Mouse (Mus musculus): Measurements from ENCODE around the gene Gria4. TPM values are rescaled to one million over a fixed set of nuclear protein-coding genes. Genes with fewer than 3 reads are reported as not detected.
"Not testable (repeated sequence)": the region's sequence is repeated elsewhere in the genome, so short reads cannot be mapped to it uniquely, and the experiment has no call there.

Gria4 gene
- total RNA-seq (2021) (1 to 10 TPM; 1.9 TPM), polyA plus RNA-seq (2012; rRNA removed) (0.11 and 0.29 TPM in 2 replicates)
- long read RNA-seq, result 0 reads

DNA sequence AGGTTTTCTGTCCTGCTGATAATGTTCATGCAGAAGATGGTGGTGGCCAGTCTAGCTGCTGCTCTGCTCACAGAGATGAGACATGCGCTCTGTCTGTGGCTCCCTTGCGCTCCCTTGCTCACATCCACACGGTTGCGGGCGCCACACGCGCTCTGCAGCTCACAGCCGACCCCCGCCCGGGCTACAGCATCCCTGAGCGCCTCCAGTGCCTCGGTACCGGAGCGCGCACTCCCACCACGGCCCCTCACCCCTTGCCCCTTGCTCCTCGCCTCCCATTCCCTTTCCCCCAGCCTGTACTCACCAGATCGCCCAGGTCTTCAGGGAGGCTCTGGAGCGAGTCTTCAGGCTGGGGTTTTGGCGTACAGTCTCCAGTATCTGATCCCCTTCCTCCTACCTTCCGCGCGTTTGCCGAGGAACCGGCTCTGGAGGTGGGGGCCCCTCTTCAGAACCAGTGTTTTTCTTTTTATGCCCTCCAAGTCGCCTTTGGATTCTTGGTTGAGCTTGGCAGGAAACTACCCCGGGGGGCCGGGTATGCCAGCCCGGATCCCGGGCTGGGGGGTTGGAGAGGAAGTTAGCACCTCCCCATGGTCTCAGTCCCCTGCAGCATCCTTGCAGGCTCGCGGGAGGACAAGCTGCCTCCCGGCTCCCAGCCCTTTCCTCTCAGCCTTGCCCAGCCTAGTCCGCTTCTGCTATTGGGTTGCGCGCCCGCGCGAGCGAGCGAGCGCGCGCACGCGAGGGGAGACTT lies at the start of gene Gria4:
Gene Gria4 (minus strand): TSS at position 691 of the 745 bp plus-strand sequence.
- DNase-seq, result peak; percentile 14

DNA sequence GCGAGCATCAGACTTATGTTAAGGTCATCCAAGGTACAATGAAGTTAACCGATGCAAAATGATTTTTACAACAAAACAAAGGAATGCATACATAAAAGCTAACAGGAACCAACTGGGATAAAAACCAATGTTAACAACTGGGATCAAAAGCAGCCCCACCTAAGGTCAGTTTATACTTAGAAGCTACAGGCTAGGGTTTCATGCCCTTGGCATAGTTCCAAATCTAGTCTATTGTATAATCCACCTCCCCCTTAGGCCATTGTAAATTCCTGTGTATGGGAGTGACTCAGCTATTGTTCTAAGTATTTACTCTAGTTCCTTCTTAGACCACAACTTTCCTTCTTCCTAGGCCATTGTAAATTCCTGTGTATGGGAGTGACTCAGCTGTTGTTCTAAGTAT lies 14.9 kb upstream of the Gria4 start:
- not testable (repeated sequence) for DNase-seq

DNA sequence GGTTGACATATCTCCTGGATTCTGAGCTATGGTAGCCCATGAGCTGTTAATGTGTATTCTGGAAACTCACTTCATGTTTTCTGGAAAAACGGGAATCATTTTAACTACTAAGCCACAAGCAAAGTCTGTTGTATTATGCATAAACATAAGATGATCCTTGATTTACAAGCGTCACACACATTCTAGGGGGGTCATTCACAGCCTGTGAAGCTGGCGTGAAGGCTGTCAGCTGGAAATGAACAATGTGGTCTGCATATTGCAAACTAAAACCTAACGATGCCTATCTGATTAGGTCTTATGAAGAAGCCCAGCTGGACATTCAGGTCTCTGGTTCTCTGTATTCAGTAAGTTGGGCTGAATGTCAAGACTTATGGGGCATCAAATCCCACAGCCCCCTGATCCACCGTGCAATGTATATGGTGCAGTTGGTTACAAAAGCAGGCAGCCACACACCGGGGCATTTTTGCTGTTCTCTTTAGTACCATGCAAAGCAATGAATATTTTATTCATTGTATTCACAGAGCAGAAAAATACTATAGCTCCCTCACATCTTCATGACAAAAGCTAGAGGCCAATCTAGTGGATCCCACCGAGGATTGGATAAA lies 7.2 kb upstream of the Gria4 start:
- no peak for DNase-seq

DNA sequence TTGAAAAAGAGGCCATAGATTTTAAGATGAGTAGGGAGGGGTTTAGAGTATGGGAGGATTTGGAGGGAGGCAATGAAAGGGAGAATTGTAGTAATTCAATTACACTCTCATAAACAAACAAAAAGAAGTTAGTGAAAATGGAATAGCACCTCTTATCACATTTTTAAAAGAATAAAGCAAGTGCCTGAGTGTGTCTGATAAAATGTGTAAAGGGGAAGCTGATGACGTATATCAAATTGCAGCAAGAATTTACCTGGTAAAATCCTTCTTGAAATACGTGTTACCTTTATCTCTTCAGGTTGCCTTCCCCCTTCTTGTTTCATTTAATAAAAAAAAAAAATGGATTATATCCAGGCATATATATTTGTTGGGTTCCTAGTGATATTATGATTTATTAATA lies 1.4 kb upstream of the Gria4 start:
- DNase-seq, result no peak

DNA sequence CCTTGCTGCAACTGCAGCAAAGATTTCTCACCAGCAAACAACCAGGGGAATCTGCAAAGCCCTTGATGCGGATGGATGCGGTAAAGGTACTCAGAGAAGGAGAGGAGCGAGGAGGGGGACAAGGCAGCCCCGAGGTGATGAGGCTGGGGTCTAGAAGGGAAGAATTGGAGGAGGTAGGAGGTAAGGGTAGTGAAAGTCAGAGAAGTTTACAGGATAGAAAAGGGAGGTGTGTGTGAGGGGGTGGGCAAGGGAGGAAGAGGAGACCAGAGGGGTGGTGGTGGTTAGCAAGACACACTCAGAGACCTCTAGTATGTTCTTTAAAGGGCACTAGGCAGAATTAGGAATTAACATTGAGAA lies 233 bp upstream of the Gria4 start:
- DNase-seq, result no peak

DNA sequence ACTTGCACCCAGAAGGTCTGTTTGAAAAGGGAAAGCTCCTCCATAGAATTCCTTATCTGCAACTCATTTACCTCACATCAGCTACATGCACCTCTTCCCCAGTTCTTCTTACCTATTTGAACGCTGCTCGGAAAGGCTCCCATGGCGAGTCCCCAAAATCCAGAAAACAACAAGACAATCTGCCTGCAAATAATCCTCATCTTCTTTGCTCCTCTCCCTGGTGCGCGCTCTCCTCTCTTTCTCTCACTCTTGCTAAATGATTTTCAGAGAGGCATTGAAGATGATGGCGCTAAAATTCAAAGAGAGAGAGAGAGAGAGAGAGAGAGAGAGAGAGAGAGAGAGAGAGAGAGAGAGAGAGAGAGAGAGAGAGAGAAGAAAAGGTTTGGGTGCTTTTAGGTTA lies 959 bp downstream of the Gria4 start:
- DNase-seq, result no peak

DNA sequence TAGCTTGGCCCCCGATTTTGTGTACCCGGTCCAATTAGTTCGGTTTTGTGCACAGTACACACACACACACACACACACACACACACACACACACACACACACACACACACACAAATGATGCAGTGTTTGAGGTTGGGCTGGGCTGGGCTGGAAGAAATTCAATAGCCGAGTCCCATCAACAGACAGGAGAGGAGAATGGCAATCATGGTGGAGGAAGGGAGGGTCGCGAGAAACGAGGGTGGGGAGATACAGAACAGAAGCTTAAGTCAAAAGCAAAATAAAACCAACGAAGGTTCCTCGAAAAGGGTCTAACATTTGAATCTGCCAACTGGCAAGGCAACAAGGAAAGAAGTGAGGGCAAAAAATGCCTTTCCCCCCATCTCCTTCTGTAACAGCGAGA lies 1.6 kb downstream of the Gria4 start:
- DNase-seq, result no peak

DNA sequence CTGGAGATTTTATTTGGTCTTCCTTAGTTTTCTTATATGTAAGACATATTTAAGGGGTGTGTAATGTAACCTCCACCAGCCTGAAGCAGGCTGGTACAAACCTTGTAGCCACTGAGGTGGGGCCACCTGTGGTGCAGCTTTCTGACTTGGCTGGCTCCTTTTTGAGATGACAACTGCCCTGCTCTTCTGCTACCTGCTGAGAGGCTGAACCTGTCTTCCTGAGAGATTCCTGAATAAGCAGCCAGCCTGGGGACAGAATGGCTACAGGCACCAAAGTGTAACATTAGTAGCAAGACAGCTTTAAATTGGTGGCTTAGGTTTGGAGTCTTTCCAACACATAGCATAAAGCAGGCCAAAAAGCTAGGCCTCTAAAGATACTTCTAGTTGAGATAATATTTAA lies 46.6 kb downstream of the Gria4 start:
- not testable (repeated sequence) for DNase-seq

DNA sequence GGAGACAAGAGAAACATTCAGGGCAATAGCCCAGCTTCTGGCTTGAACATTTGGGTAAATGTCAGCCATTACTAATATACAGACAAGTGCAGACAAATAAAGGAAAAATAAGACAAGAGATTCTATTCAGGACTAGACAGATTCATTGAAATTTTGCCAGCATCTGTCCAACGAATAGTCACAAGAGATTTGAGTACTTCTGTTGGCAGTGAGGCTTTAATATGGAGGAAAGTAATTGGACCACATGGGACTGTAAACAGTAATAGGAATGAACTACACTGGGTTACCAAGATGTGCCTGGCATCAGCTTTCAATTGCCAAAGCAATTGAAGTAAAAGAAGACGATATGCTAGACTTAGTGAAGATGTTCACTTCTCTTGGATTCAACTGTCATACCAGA lies 81.9 kb downstream of the Gria4 start:
- DNase-seq, result no peak

DNA sequence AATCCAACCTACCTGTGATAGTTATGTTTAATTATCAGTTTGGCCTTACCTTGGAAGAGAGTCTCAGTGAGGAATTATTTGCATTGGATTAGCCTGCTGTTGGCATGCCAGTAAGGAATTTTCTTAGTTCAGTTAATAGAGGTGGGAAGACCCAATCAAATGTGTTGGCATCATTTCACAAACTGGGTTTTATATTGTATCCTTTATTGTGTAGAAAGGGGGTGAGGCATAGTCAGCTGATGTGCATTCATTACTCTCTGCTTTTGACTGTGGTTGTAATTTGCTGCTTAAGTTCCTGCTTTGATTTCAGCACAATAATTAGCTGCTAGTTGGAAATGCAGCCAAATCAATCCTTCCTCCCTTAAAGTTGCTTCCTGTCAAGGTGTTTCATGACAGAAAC lies 83.7 kb downstream of the Gria4 start:
- no peak for DNase-seq

DNA sequence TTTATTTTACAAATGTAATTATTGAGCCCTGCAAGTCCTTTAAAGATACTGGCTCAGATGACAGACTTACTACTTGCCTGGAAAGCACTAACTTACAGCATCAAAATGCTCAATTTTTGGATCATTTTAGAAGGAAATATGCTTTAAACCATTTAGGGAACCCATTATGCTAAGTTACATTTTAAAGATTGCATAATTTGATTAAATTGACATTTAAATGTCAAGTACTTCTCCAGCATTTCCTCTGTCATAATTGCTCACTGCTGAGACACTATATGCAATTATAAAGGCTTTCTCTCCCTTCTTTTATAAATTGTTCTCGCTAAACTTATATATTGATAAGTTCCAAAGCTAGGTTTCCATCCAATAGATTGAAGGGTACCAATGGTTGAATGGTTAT lies 108.9 kb downstream of the Gria4 start:
- no peak for DNase-seq

DNA sequence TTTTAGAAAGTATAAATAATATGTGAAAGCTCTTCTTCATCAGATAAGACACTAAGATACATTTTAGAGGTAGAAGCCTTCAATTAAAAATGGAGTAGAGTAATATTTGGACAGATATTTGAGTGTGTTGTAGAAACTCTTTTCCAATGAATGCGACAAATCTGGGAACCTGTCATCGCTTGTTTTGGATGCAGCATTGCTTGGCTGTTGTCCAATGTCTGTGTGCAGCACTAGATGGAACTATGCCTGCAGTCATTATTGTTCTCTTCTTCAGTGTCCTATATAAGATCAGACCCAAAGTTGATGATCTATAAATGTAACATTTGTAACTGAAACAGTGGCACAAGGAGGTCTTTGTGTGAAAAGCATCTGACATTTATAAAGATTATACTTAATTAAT lies 115.8 kb downstream of the Gria4 start:
- DNase-seq, result no peak

DNA sequence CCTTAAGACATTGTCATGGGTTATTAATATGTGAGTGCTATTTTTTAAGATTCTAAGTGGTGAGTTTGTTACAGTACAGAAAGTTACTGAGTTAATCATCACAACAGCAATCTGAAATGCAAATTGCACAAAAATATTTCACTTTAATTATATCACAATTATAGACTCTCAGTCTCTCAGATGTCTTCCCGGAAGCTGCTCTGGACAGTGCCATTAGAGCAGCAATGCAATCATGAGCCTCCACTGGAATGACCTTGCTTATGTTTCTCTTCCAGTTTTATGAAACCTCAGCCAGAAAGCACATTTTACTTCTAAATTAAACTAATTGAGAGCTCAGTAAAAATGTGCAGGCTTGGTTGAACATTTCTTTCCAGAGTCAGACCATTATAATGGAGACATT lies 116.9 kb downstream of the Gria4 start:
- no peak for DNase-seq

DNA sequence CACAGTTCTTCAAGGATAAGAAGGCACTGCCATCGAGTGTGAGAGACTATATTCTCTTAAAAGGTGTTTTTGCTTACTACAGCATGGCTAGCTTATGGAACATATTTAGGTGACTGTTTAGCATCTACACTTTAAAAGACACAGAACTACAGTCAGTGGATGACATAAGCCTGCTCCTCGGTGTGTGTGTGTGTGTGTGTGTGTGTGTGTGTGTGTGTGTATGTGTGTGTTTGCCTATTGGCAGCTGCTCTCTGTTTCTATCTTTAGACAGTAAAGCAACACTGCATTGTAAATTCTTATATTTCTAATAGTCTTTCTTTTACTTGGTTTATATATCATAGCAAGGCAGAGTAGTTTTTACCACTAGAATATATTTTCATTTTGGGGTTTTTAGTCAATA lies 130.3 kb downstream of the Gria4 start:
- DNase-seq, result no peak

DNA sequence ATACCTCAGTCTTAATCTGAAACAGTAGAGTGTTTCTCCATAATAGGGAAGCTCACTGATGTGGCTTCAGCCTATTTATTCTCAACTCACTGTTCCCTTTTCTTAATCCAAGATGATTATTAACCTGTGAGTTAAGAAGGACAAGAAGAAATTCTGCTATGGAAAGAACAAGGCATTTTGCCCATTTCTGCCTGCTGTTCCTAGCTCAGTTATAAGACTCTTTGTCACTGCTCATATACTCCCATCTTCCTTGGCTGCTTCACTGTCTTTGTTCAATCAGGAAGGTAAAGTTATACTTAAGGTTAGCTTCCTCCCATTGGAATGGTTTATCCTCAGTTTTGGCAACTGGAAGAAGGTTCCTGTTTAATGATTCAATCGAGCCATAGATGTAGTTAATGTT lies 133.6 kb downstream of the Gria4 start:
- DNase-seq, result no peak

DNA sequence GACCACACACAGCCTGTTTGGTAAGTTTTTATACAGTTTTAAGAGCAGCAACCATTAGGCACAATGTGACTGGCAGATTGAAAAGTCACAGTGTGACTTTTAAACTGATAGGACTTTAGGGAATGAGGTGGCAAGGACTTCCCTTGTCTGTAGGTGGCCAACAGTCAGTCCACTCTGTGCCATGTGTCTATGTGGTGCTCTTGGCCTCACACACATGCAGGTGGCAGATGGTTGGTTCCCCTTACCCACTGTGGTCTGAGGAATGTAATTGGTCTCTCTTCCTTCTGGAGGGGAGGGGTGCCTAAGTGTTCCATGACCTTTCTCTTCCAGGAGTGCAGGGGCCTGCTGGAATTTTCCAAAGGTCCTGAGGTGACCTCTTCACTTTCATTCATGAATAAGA lies 137.1 kb downstream of the Gria4 start:
- DNase-seq, result no peak

DNA sequence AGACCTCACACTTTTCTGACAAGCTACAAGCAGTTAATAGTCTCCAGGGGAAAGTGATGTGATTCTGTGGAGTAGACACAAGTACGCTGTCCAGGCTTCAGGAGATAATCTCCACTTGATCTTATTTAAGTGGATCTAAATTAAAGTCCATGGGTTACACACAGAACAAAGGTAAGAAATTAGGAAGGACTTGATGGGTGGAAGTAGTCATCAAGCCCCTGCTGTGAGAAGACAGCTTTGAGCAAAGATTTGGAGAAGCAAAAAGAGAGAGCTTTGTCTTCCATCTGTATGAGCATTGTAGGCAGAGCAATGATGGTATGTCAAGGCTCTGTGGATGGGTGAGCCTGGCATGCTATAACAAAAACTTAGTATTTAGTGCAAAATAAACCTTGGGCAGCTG lies 141.7 kb downstream of the Gria4 start:
- DNase-seq, result no peak

DNA sequence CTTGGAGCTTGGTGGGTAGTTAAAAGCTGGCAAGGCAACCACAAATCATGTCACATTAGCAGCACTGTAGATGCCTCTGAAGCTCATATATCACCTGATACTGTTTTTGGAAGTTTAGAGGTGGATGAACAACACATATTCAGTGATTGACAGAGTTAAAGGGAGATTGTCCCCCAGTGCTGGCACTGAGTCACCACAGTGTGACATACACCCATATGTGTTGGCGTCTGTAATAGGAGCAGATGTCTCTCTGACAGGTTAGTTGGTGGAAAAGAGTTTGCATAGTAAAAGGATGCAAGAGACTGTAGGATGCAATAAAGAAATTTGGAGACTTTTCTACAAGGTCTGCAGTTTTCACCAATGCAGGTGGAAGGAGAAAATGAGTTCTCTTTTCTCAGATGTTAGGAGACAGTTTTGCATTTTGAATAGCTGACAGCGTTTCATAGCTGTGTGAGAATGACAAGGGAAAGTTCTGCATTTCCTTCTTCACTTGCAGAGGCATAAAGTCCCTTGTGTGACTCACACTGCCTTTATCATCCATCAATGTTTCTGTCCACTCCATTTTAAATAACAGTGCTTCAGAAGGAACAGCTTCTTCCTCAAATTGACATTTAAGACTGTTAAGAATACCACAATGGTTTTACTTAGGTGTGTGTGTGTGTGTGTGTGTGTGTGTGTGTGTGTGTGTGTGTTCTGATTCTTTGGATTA lies 156.7 kb downstream of the Gria4 start:
- no peak for DNase-seq

DNA sequence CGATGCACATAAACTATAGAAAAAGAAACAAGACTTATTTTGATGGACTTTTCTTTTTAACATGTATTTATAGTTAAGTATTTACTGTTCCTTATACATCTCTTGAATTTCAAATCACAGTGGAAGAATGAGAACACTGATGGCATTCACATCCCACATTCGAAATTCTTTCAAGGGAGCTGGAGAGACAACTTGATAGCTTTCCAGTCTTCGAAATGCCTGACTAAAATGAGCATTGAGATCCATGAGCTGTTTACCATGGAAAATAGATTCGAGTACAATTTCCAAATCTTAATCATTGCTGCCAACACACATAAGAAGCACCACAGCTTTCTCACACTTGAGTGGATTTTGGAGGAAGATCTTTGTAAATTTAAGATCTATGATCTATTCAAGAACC lies 164.1 kb downstream of the Gria4 start:
- no peak for DNase-seq

DNA sequence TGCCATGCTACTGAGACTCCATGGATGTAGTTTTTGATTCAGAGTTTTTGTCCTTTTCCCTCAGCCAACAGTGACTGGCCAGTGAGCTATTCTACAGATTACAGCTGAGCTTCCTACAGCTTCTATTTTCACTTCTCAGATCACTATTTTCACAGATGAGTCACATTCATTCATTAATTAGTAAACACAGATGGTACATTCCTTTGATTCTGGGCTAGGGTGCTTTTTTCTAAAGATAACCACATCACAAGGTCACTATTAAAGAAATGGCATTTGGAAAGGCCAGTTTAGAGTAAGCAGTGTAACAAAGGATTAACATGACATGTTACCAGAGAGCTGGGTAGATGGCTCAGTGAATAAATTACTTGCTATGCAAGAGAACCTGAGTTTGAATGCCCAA lies 180.7 kb downstream of the Gria4 start:
- DNase-seq, result no peak

DNA sequence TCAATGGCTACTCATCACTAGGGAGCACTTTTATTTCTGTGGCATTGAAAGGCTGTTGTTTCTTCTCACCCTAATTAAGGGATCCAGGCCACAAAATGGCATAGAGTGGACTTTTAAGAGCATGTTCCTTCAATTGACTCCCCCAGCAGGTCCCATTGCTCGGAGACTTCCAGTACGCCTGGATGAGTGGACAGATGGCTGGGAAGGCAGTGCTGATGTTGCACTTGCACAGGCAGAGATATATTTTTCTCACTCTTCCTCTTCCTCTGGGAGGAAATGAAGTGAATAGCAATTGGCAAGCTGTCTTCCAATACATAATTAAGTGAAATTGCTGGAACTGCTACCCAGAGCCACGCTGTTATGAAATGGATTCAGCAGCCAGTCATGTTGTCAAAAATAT lies 190.7 kb downstream of the Gria4 start:
- no peak for DNase-seq

DNA sequence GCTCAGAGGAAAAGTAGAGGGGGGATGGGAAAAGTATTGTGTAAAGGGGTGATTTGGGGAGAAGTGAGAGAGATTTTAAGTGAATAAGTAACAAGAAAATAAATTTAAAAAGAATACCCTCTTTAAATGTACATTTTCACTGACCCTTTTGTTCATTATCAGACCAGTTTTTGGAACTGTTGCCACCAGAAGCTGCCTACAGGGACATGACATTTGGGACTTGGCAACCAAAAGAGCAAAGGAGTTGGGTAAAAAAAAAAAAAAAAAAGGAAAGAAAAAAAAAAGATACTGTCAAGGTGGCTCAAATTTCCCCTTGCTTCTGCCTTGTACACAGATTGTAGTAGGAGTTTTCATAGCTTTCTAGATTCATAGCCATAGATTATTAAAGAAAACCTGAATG lies 191.8 kb downstream of the Gria4 start:
- no peak for DNase-seq

DNA sequence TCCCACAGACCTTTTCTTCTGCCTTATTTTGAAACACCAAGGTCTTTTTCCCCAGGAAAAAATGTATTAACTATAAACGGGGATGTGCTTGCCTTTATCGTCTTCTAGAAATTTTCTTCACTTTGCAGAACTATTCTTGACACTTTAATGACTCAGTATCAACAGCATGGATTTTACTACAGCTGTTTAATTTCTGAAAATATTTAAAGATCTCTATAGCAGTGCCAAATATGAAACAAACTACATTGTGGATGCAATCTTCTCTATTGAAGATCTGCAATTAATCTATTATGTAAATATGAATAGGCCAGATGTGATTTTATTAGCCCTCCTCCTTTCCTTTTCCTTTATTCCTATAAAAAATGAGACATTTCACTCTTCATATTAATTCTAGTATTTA lies 194.2 kb downstream of the Gria4 start:
- no peak for DNase-seq

DNA sequence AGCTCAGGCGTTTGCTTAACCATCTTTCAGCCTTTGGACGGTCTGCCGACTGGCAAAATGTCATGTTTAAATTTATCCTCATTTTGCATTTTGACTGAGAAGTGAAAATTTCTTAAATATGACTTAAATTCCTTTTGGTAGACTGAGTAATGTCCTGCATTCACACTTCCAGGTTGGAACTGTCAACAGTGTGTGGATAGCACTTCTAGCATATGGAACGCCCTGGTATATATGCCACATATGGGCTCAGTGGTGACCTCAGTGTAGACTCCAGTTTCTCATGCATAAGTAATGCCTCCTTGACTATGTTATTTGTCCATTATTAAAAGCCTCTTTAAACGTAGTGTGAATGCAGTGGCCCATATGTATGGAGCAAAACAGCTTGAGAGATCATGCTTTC lies 222.4 kb downstream of the Gria4 start:
- DNase-seq, result no peak
